Mouse (Mus musculus) liver, postnatal 0 days (tissue): ENCODE data around the gene Fam181b.

ENCODE experiments used
- CTCF ChIP-seq: sonication (generic); IDR thresholded peaks from 2 replicates; pipeline ENCODE4 v1.5.1; 2016; ENCODE audit warnings: antibody characterized with exemption, low read depth
- EP300 ChIP-seq: IDR thresholded peaks from 2 replicates; pipeline ENCODE4 v1.6.1; 2016; ENCODE audit warnings: antibody characterized with exemption, low read depth, mild to moderate bottlenecking

GRCm38 (mm10) chr7:93044788-93045187 lies 34.9 kb upstream of the Fam181b start:
- no peak for TF ChIP-seq CTCF
- no peak for TF ChIP-seq EP300
